In genomic region chr9:14462536-14462935, GRCm38 (mm10) we compare ENCODE assay signal across 4 mouse cellular contexts. TPM values are rescaled to one million over a fixed set of nuclear protein-coding genes. Genes with fewer than 3 reads are reported as not detected.
DNase-seq lines count a peak whose midpoint lies in the region.

No protein-coding gene starts in this region.

- peak; percentile 25 to 83 for DNase-seq in adrenal gland, adult (ENCODE audit: inconsistent age in 2 of 2, low spot score in 1 of 2)
- peak; percentile 67 for DNase-seq in adrenal gland, adult 2 months
- DNase-seq in adrenal gland, adult 8-10 months = peak; percentile 35
- peak; percentile 18 for DNase-seq in adrenal gland, postnatal 14 days

RNA-seq across cellular contexts. Expression of gene Kdm4d, which starts 37.7 kb away (rescaled TPM):
- under 1 TPM; 0.29 to 0.41 TPM for total RNA-seq in adrenal gland, adult 2 months (2021)
- polyA plus RNA-seq in adrenal gland, adult 2 months (2012; rRNA removed) = 0.36 and 0.37 TPM in 2 replicates
- total RNA-seq in adrenal gland, adult 8-10 months (2022) = under 1 TPM; 0.35 to 0.45 (median 0.40) TPM
- total RNA-seq in adrenal gland, postnatal 14 days (2021) = 0.30 and 0.34 TPM in 2 replicates

RNA-seq across cellular contexts. Expression of gene Cwc15, which starts 37.9 kb away (rescaled TPM):
- total RNA-seq in adrenal gland, adult 2 months (2021) = 100 to 1,000 TPM; 120 to 145 TPM
- 2.1 and 2.5 TPM in 2 replicates for polyA plus RNA-seq in adrenal gland, adult 2 months (2012; rRNA removed)
- total RNA-seq in adrenal gland, adult 8-10 months (2022) = 100 to 1,000 TPM; 111 to 117 (median 112) TPM
- 124 TPM in 2 replicates for total RNA-seq in adrenal gland, postnatal 14 days (2021)

Comparison
In these comparisons a context has a peak if more than half of its experiments do, and no peak if none do; other contexts are left out.
1. Peak in every context shown above with its lines: DNase-seq.